Mouse (Mus musculus) olfactory bulb, adult 2 months (tissue): ENCODE data around the gene Brf1. TPM values are rescaled to one million over a fixed set of nuclear protein-coding genes. Genes with fewer than 3 reads are reported as not detected.
A peak's percentile ranks its signal among the peaks of the same experiment; 100 is the strongest.

Experiments
- H3K27ac ChIP-seq: fragments of 200-500 bp; 2 replicates; pipeline ENCODE4 v1.5.1; 2012; ENCODE audit warnings: low read depth, low read length; ENCODE audit not compliant: insufficient read depth
- H3K4me1 ChIP-seq: fragments of 200-500 bp; 2 replicates; pipeline ENCODE4 v1.6.1; 2012; ENCODE audit warnings: low read length; ENCODE audit not compliant: control insufficient read depth, insufficient read depth
- H3K4me3 ChIP-seq: fragments of 200-500 bp; 2 replicates; pipeline ENCODE4 v1.5.1; 2012; ENCODE audit warnings: mild to moderate bottlenecking, low read depth, low read length, moderate library complexity; ENCODE audit not compliant: insufficient read depth
- CTCF ChIP-seq: fragments of 200-500 bp; IDR thresholded peaks from 2 replicates; pipeline ENCODE4 v1.5.1; 2012; ENCODE audit warnings: low read depth, mild to moderate bottlenecking, low read length, moderate library complexity; ENCODE audit not compliant: insufficient read depth
- POLR2A ChIP-seq: fragments of 200-500 bp; IDR thresholded peaks from 2 replicates; pipeline ENCODE4 v1.6.1; 2012; ENCODE audit warnings: mild to moderate bottlenecking, low read depth, low read length, moderate library complexity; ENCODE audit not compliant: insufficient read depth
- WGBS: fragments of 180-500 bp; shearing (Covaris S2); methylation state at CpG from one replicate; pipeline ENCODE4 v1.1.7; 2018; 5-methylcytosine and 5-hydroxymethylcytosine counted together
- polyA plus RNA-seq: library from polyadenylated mRNA; stranded (reverse); fragments of >200 nt; gene quantifications from 2 replicates; pipeline ENCODE4 v1.2.4, GENCODE M21; 2012; ENCODE audit warnings: low replicate concordance; ENCODE audit not compliant: missing spikeins, insufficient read depth, insufficient read length

Gene Brf1
- polyA plus RNA-seq, 1 experiment = not detected

GRCm38 (mm10) chr12:113023082-113023481 lies 22.6 kb upstream of the Brf1 start:
- WGBS = 82% methylated on average over 4 of the region's 4 CpGs
- TF ChIP-seq CTCF (no peak), POLR2A (no peak)

GRCm38 (mm10) chr12:113021488-113021887 lies 21.0 kb upstream of the Brf1 start:
- H3K27ac ChIP-seq = no peak overlapping the region

More at GRCm38 (mm10) chr12:113023082-113023481, 22.6 kb upstream of the Brf1 start:
- Histone ChIP-seq H3K27ac (no peak overlapping the region), H3K4me1 (peaks cover 5% of the 10 kb centered on the region), H3K4me3 (no peak overlapping the region)

GRCm38 (mm10) chr12:113018763-113019162 lies 18.3 kb upstream of the Brf1 start:
- peaks cover 24% of the 10 kb centered on the region for H3K4me1 ChIP-seq
- WGBS = 84% methylated on average over 4 of the region's 4 CpGs
- H3K4me3 ChIP-seq = no peak overlapping the region
- no peak overlapping the region for H3K27ac ChIP-seq
- TF ChIP-seq CTCF = no peak

More at GRCm38 (mm10) chr12:113021488-113021887, 21.0 kb upstream of the Brf1 start:
- TF ChIP-seq POLR2A = no peak
- no peak for TF ChIP-seq CTCF
- Histone ChIP-seq H3K4me1 (peaks cover 10% of the 10 kb centered on the region), H3K4me3 (no peak overlapping the region)

- H3K4me1 ChIP-seq = peaks cover 32% of the 10 kb centered on the region
- no peak overlapping the region; the same call in 1 of the 2 replicates for H3K4me3 ChIP-seq
- 58% methylated on average over 9 of the region's 9 CpGs for WGBS
- H3K27ac ChIP-seq = no peak overlapping the region
- TF ChIP-seq POLR2A (no peak), CTCF (no peak)
Measured at GRCm38 (mm10) chr12:113017429-113017984, 17.0 kb upstream of the Brf1 start.

GRCm38 (mm10) chr12:113016976-113017375 lies 16.5 kb upstream of the Brf1 start:
- H3K4me3 ChIP-seq = peak overlapping the region; percentile 12; the same call in 1 of the 2 replicates
- H3K27ac ChIP-seq = no peak overlapping the region
- peaks cover 32% of the 10 kb centered on the region for H3K4me1 ChIP-seq
- 27% methylated on average over 8 of the region's 8 CpGs for WGBS
- TF ChIP-seq CTCF (no peak), POLR2A (no peak)

- TF ChIP-seq CTCF = no peak
- no peak for TF ChIP-seq POLR2A
- Histone ChIP-seq H3K4me3 (no peak overlapping the region), H3K4me1 (peaks cover 32% of the 10 kb centered on the region), H3K27ac (no peak overlapping the region)
- WGBS = 69% methylated on average over 4 of the region's 4 CpGs
Measured at GRCm38 (mm10) chr12:113015956-113016355, 15.5 kb upstream of the Brf1 start.

GRCm38 (mm10) chr12:113014561-113015556 lies 14.4 kb upstream of the Brf1 start:
- peak overlapping the region; percentile 38; the same call in 1 of the 2 replicates for H3K27ac ChIP-seq
- H3K4me1 ChIP-seq = peaks cover 32% of the 10 kb centered on the region
- 1% methylated on average over 64 of the region's 64 CpGs for WGBS

GRCm38 (mm10) chr12:113013604-113014558 lies 13.4 kb upstream of the Brf1 start, which contains the start of gene Pacs2:
Gene Pacs2, plus strand, starts transcription at chr12:113014508.
- no peak for TF ChIP-seq CTCF
- peak; percentile 97 for TF ChIP-seq POLR2A
- Histone ChIP-seq H3K4me3 (peak within 1 kb of the TSS; percentile 88), H3K27ac (peak within 1 kb of the TSS; percentile 82), H3K4me1 (peaks cover 32% of the 10 kb centered on the region)
- WGBS = 12% methylated on average over 82 of the region's 85 CpGs

More at GRCm38 (mm10) chr12:113014561-113015556, 14.4 kb upstream of the Brf1 start:
- peak overlapping the region; percentile 88 for H3K4me3 ChIP-seq
- TF ChIP-seq CTCF = no peak
- TF ChIP-seq POLR2A = no peak
